Mouse (Mus musculus): ENCODE data around the gene 2210407C18Rik.
A peak's percentile ranks its signal among the peaks of the same experiment; 100 is the strongest.

2210407C18Rik gene

GRCm38 (mm10) chr11:58602062-58602461 lies 13.8 kb downstream of the 2210407C18Rik start:
- DNase-seq (ENCODE audit: low spot score in 2 of 2) = no peak

- DNase-seq (ENCODE audit: low spot score in 2 of 2) = no peak
Observed at GRCm38 (mm10) chr11:58597837-58598236, 18.0 kb downstream of the 2210407C18Rik start.

DNA sequence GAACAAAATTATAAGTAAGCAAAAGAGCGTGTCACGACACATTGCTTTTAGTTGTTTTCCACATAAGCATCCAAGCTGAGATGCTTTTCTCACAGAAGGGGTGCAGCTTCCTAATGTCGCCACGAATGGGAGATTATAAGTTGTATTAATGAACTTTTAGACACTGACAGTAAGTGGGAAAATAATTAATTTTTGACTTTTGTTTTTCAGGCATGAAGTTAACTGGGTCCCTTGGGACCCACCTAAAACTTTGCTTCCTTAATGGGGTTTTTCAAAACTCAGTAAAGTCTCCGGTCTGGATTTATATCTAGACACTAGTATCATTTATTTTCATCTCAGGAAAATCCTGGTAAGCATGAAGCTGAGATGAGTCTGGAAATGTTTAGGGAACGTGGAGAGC lies 21.1 kb downstream of the 2210407C18Rik start, which contains the start of gene Olfr324:
Gene Olfr324, plus strand, starts transcription at position 301 of the 400 bp plus-strand sequence.
- DNase-seq (ENCODE audit: low spot score in 2 of 2) = no peak

DNA sequence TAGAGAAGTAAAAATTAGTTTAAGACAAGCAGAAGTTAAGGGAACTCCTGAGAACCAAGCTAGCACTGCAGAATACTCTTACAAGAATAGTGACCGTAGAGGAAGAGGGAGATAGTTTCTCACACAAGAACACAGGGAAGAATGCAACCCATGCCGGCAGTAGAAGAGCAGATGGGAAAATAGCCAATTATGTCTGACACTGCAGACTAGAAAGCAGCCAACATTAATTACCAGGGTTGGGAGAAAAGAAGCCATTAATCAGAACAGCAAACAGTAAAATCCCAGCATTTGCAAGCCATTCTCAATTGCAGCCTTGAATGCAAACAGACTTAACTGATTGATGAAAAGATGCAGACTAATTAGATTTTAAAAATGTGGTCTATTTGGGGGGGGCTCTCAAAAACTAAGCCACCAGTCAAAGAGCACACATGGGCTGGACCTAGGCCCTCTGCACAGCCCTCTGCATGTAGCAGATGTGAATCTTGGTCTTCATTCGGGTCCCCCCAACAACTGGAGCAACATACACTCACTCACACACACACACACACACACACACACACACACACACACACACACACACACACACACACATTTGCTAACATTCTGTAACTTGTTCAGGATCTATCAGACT lies 27.1 kb downstream of the 2210407C18Rik start:
- DNase-seq (ENCODE audit: low spot score in 2 of 2) = no peak

DNA sequence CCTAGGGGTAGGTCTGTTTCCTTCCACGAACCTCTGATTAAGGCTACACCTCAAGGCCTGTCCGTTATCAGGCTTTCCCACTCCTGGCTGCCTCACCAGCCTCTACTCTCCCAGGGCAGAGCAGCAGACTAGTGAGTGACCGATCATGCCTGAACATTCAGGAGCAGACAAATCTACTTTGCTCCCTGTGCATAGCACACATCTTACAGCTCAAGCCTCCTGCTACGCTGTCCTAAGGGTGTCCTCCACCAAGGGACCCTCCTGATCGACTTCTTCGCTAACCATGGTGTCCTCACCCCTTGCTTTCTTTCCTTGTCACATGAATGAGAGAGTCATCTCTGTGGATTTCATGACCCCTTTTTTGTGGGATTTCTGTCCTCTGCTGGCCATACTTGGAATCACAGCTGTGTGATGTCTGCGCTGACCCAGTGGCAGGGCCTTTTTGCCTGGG lies 28.0 kb downstream of the 2210407C18Rik start:
- peak; percentile 73 to 82 for DNase-seq (ENCODE audit: low spot score in 2 of 2)

DNA sequence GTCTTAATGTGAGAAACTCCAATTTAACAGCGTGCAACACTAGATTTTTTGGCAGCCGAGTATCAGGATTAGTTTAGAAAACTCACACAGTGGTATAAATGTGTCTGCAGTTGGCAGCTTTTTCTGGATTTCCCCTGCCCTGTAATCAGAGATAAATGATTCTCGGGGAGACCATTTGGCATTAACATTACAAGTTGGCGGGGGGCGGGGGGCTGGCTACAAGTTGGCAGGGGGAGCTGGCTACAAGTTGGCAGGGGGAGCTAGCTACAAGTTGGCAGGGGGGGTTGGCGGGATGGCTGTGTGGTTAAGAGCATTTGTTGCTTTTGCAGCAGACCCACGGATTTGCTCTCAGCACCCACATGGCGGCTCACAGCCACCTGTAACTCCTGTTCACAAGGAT lies 37.2 kb downstream of the 2210407C18Rik start:
- DNase-seq (ENCODE audit: low spot score in 2 of 2) = no peak

GRCm38 (mm10) chr11:58577430-58577829 lies 38.4 kb downstream of the 2210407C18Rik start, which contains the start of gene Olfr325:
Olfr325 (plus strand) TSS chr11:58577730.
- no peak for DNase-seq (ENCODE audit: low spot score in 2 of 2)

DNA sequence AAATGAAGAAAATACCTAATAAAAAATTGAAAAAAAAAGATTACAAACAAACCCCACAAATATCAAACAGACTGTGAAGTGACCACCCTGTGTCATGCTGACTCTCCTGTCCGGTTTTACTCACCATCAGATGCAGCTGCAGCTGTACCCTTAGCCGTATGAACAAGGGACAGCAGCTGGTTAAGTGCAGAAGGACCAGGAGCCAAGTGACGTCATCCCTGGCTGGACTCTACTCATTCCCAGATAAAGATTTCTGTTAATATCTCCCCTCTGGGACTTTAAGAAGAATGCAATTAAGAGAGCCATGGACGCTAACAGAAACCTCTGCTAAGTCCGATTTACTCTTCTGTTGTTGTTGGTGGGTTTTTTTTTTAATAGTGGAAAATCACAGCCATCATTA lies 45.5 kb downstream of the 2210407C18Rik start, which contains the start of gene Olfr224:
Gene Olfr224, minus strand, starts transcription at position 149 of the 400 bp plus-strand sequence.
- DNase-seq (ENCODE audit: low spot score in 2 of 2) = no peak
